Mouse (Mus musculus) CH12.LX (cell line): ENCODE data around the gene Slc11a1.

ENCODE experiments used
- BHLHE40 ChIP-seq: IDR thresholded peaks from 2 replicates; pipeline ENCODE4 v1.6.1; 2011; ENCODE audit warnings: mild to moderate bottlenecking, low read depth, low read length, improper control_type of control experiment
- CTCF ChIP-seq, 2 experiments: IDR thresholded peaks in 1 of 2; conservative IDR thresholded peaks in 1 of 2; 2 replicates each; pipeline ENCODE4 v1.5.1; 2011 to 2012; ENCODE audit warnings: low read depth in 2 of 2, low read length in 2 of 2, improper control_type of control experiment in 1 of 2, inconsistent platforms in 1 of 2, mild to moderate bottlenecking in 1 of 2, moderate library complexity in 1 of 2
- EP300 ChIP-seq: IDR thresholded peaks from 2 replicates; pipeline ENCODE4 v1.6.1; 2011; ENCODE audit warnings: low read length, improper control_type of control experiment
- MAZ ChIP-seq: IDR thresholded peaks from 2 replicates; pipeline ENCODE4 v1.6.1; 2012; ENCODE audit warnings: low read depth, mild to moderate bottlenecking, inconsistent platforms, low read length, improper control_type of control experiment, moderate library complexity
- NELFE ChIP-seq: IDR thresholded peaks from 2 replicates; pipeline ENCODE4 v1.6.1; 2011; ENCODE audit warnings: low read depth, low read length, improper control_type of control experiment
- POLR2A ChIP-seq: IDR thresholded peaks from 2 replicates; pipeline ENCODE4 v1.6.1; 2011; ENCODE audit warnings: low read depth, mild to moderate bottlenecking, improper control_type of control experiment, low read length

GRCm38 (mm10) chr1:74411753-74412325 is 36.8 kb downstream of the Slc11a1 start:
- TF ChIP-seq BHLHE40 (no peak), NELFE (no peak), EP300 (no peak), MAZ (no peak), POLR2A (no peak), CTCF (conservative IDR thresholded peaks at IDR 0.05 in 1 of 2, IDR thresholded peaks at IDR 0.05 in 1 of 2; ENCODE audit: low read depth in 2 of 2, low read length in 2 of 2) (no peak)
